Mouse (Mus musculus) heart, adult 2 months (tissue): ENCODE measurements around the gene Cd69. TPM values are rescaled to one million over a fixed set of nuclear protein-coding genes. Genes with fewer than 3 reads are reported as not detected.

Source experiments
- DNase-seq, 2 experiments: peaks; one replicate each; pipeline ENCODE4 v3.0.0; 2021
- H3K27ac ChIP-seq: fragments of 200-600 bp; 2 replicates; pipeline ENCODE4 v1.8.1; 2022
- H3K27me3 ChIP-seq: fragments of 200-500 bp; 2 replicates; pipeline ENCODE4 v1.6.1; 2012; ENCODE audit warnings: mild to moderate bottlenecking, low read length, inconsistent platforms, mixed read lengths; ENCODE audit not compliant: control insufficient read depth, insufficient read depth
- H3K36me3 ChIP-seq: fragments of 200-500 bp; 2 replicates; pipeline ENCODE4 v1.6.1; 2012; ENCODE audit warnings: low read length, inconsistent platforms; ENCODE audit not compliant: control insufficient read depth, insufficient read depth
- H3K4me1 ChIP-seq: fragments of 200-500 bp; 2 replicates; pipeline ENCODE4 v1.6.1; 2011; ENCODE audit warnings: low read length; ENCODE audit not compliant: control insufficient read depth, insufficient read depth
- H3K4me3 ChIP-seq: fragments of 200-600 bp; 2 replicates; pipeline ENCODE4 v1.8.1; 2022
- H3K79me2 ChIP-seq: fragments of 200-500 bp; replicated peaks from 2 replicates; pipeline ENCODE4 v1.6.1; 2012; ENCODE audit warnings: mild to moderate bottlenecking, inconsistent platforms, low read length, moderate library complexity, mixed read lengths; ENCODE audit not compliant: control insufficient read depth, insufficient read depth
- H3K9ac ChIP-seq: fragments of 200-500 bp; 2 replicates; pipeline ENCODE4 v1.6.1; 2012; ENCODE audit warnings: low read depth, mild to moderate bottlenecking, control low read depth, inconsistent platforms, low read length, mixed read lengths
- CTCF ChIP-seq: fragments of 200-600 bp; IDR thresholded peaks from 2 replicates; pipeline ENCODE4 v1.8.1; 2022; ENCODE audit warnings: antibody characterized with exemption, mild to moderate bottlenecking, moderate library complexity
- EP300 ChIP-seq: fragments of 200-500 bp; IDR thresholded peaks from 2 replicates; pipeline ENCODE4 v1.6.1; 2011; ENCODE audit warnings: low read depth, low read length, control low read depth; ENCODE audit not compliant: insufficient read depth
- POLR2A ChIP-seq: fragments of 200-500 bp; IDR thresholded peaks from 2 replicates; pipeline ENCODE4 v1.6.1; 2011; ENCODE audit warnings: mild to moderate bottlenecking, low read depth, low read length, control low read depth; ENCODE audit not compliant: insufficient read depth
- WGBS: fragments of 180-500 bp; shearing (Covaris S2); methylation state at CpG from one replicate; pipeline ENCODE4 v1.1.7; 2018; 5-methylcytosine and 5-hydroxymethylcytosine counted together
- intact Hi-C: fragments of 180-260 bp; cut with DNase I; formaldehyde crosslinking; loops from one replicate; pipeline ENCODE4 v1.15.1; 2025
- polyA plus RNA-seq: library from polyadenylated mRNA; depleted of rRNA; stranded (reverse); fragments of >200 nt; gene quantifications from 2 replicates; pipeline ENCODE4 v1.2.3, GENCODE M21; 2012
- total RNA-seq, 2 experiments: library from RNA; stranded (reverse); gene quantifications; 2 replicates each; pipeline ENCODE4 v1.2.3; 2021

Cd69 gene
- total and polyA plus RNA-seq, 3 experiments: 0.26 to 0.49 (median 0.48) TPM

GRCm38 (mm10) chr6:129312499-129312898, 37.3 kb upstream of the Cd69 start:
- 74% methylated on average over 3 of the region's 3 CpGs for WGBS
- Histone ChIP-seq H3K79me2 (no peaks in the 10 kb centered on the region), H3K27ac (no peak overlapping the region), H3K9ac (no peak overlapping the region), H3K4me1 (no peaks in the 10 kb centered on the region), H3K4me3 (no peak overlapping the region), H3K36me3 (no peaks in the 10 kb centered on the region), H3K27me3 (no peaks in the 10 kb centered on the region)
- intact Hi-C loops: no loop called here
- DNase-seq: no peak
- TF ChIP-seq EP300: no peak
- TF ChIP-seq CTCF: no peak
- no peak for TF ChIP-seq POLR2A

GRCm38 (mm10) chr6:129304180-129304579, 28.9 kb upstream of the Cd69 start:
- Histone ChIP-seq H3K9ac (no peak overlapping the region), H3K79me2 (no peaks in the 10 kb centered on the region), H3K4me3 (no peak overlapping the region), H3K27me3 (no peaks in the 10 kb centered on the region), H3K36me3 (no peaks in the 10 kb centered on the region), H3K4me1 (no peaks in the 10 kb centered on the region), H3K27ac (no peak overlapping the region)
- TF ChIP-seq EP300: no peak
- no peak for TF ChIP-seq POLR2A
- TF ChIP-seq CTCF: no peak
- intact Hi-C loops: no loop called here
- DNase-seq: no peak
- 45% methylated on average over 1 of the region's 1 CpGs for WGBS

- Histone ChIP-seq H3K4me1 (no peaks in the 10 kb centered on the region), H3K27me3 (no peaks in the 10 kb centered on the region), H3K27ac (no peak overlapping the region), H3K4me3 (no peak overlapping the region), H3K9ac (no peak overlapping the region), H3K36me3 (no peaks in the 10 kb centered on the region), H3K79me2 (no peaks in the 10 kb centered on the region)
- intact Hi-C loops: no loop called here
- no peak for DNase-seq
- TF ChIP-seq EP300 (no peak), POLR2A (no peak), CTCF (no peak)
Measured at GRCm38 (mm10) chr6:129288708-129289107, 13.5 kb upstream of the Cd69 start.

- Histone ChIP-seq H3K9ac (no peak overlapping the region), H3K4me3 (no peak overlapping the region), H3K27ac (no peak overlapping the region), H3K36me3 (no peaks in the 10 kb centered on the region), H3K79me2 (no peaks in the 10 kb centered on the region), H3K4me1 (no peaks in the 10 kb centered on the region), H3K27me3 (no peaks in the 10 kb centered on the region)
- TF ChIP-seq EP300 (no peak), POLR2A (no peak), CTCF (no peak)
- intact Hi-C loops: no loop called here
- peak in 1 of 2 experiments; percentile 35 for DNase-seq
- WGBS: 25% methylated on average over 7 of the region's 7 CpGs
Measured at GRCm38 (mm10) chr6:129284384-129285104, 9.3 kb upstream of the Cd69 start.

GRCm38 (mm10) chr6:129283271-129283670, 8.0 kb upstream of the Cd69 start:
- Histone ChIP-seq H3K9ac (no peak overlapping the region), H3K36me3 (no peaks in the 10 kb centered on the region), H3K27ac (no peak overlapping the region), H3K79me2 (no peaks in the 10 kb centered on the region), H3K27me3 (no peaks in the 10 kb centered on the region), H3K4me1 (no peaks in the 10 kb centered on the region), H3K4me3 (no peak overlapping the region)
- intact Hi-C loops: no loop called here
- DNase-seq: no peak
- no peak for TF ChIP-seq POLR2A
- TF ChIP-seq CTCF: no peak
- TF ChIP-seq EP300: no peak
- WGBS: 67% methylated on average over 3 of the region's 3 CpGs

GRCm38 (mm10) chr6:129276483-129276882, 1.2 kb upstream of the Cd69 start:
- no peaks in the 10 kb centered on the region for H3K27me3 ChIP-seq
- WGBS: 85% methylated on average over 2 of the region's 2 CpGs
- no peak overlapping the region for H3K27ac ChIP-seq
- H3K4me3 ChIP-seq: no peak overlapping the region
- DNase-seq: no peak
- no peaks in the 10 kb centered on the region for H3K36me3 ChIP-seq
- intact Hi-C loops: no loop called here
- no peak for TF ChIP-seq CTCF
- no peak for TF ChIP-seq POLR2A
- no peak for TF ChIP-seq EP300
- H3K9ac ChIP-seq: no peak overlapping the region
- no peaks in the 10 kb centered on the region for H3K79me2 ChIP-seq
- H3K4me1 ChIP-seq: no peaks in the 10 kb centered on the region; the same call in 1 of the 2 replicates
